Mouse (Mus musculus) frontal cortex, postnatal 25 days (tissue): ENCODE data around the gene Prickle2.

Experiments used
- DNase-seq, 2 experiments: peaks; one replicate each; pipeline ENCODE4 v3.0.0; 2022; ENCODE audit warnings: low spot score in 2 of 2

The Prickle2 gene

DNA sequence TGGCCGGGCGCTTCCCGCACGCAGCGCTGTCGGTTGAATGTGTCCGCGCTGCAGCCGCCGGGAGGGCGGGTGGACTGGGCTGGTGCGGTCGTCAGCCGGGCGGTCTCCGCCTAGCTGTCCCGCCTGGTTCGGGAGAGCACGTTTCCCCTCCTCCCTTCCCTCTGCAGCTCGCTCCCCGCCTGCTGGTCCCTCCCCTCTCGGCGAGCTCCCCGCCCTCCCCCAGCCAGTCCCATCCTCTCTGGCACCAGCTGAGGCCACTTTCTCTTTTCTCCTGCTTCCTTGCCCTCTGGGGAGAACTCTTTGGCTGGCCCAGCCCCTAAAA, at the start of gene Prickle2:
Gene Prickle2 (minus strand): TSS at position 11 of the 322 bp plus-strand sequence.
- DNase-seq, result peak; percentile 22 to 28

DNA sequence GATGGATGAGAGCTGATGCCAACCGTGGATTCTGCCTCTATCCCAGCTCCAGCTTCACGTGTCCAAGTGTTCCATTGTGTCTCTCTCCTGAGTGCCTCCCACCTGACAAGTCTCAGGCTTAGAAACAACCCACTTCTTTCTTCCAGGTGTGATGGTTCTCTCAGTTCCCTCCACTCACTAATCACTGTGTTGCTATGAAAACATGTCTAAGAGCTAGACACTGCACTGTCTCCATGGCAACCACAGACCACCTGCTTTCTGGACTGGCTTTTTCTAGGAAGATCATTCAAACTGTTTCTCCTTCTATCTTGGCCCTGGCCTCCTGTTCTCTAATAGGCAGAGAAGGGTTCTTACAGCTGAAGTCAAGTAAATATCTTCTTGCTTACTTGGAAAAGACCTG, 46.8 kb upstream of the Prickle2 start:
- DNase-seq, result no peak

DNA sequence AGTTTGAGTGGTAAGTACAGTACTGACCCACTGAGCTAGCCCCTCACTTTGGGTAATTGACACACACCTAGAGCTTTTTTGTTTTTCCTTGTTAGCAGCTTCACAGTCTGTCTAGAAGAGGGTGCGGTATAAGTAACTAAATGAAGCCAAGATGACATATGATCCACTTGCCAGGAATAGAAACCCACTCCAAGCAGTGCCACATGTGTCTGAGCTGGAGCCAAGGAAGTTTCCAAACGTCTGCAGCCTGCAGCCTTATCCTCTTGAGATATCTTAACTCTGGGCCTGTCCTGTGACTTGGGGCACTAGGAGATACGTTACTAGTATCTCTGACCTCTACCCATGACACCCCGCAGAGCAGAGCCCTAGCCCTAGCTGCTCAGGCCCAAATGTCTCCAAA, 43.5 kb upstream of the Prickle2 start:
- no peak for DNase-seq

DNA sequence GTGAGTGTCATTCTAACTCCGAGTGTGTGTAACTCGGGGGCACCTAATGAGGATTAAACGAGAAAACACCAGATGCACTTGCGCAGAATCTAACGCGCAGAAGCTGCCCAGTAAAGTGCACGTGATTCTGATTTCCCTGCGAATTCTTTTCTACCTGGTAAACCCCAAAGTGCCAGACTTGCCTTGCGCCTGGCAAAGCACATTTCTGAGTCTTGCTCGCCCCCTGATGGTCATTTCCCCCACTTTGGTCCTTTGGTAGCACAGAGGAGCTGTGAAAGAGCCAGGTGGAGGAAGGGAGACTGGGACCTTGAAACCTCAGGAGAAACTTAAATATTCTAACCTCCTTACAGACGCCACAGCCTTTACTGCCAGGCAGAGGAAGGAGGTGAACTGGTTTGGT, 37.6 kb upstream of the Prickle2 start:
- peak; percentile 78 to 79 for DNase-seq

DNA sequence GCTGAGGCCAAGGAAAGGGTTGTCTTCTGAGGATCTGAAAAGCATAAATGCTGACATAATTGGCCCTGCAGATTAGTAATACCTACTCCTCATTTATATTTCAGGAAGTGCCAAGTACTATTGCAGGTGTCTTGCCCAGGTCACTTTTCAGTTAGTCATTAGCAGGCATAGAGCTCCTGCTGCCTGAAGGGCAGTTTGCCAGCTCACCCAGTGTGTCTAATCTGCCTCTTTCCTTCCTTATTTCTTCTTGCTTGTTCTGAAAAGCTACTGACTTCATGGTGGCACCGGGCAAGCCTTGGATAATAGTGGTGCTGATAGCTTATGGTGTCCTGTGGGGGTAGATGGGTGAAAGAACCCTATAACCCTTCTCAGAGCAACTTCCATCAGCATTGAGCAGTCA, 31.2 kb upstream of the Prickle2 start:
- no peak for DNase-seq

DNA sequence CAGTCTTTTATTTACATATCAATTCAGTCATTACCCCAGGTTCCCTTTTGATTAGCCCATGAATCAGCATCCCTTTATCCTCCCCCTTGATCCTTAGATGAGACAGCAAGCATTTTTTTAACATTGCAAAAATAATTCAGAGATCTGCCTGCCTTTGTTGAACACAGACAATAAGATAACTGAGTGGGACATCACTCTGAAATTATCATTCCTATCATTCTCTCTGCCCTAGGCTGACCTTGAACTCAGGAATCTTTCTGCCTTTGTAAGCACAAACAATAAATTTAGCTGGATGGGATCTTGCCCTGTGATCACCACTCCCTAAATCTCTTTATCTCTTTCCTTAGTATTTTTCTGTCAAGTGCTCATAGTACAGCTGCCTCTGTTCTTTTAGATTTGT, 27.7 kb upstream of the Prickle2 start:
- no peak for DNase-seq

DNA sequence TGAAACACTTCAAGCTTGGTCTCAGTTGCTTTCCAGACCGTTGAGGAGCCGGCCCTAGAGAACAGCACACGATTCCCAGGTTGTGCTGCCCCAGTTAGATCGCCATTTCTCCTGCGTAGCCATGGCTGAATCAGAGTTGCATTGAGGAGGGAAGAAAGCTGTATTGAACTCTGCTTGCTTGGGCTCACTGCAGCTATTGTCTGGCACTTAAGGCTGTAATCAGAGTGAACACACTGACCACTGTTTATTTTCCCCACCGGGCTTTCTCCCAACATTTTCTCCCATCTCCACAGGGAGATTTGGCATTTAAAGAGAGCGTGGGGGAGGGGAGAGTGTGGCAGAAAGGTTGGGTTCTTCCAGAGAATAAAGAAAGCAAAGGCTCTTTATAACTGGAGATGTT, 22.6 kb upstream of the Prickle2 start:
- no peak for DNase-seq

DNA sequence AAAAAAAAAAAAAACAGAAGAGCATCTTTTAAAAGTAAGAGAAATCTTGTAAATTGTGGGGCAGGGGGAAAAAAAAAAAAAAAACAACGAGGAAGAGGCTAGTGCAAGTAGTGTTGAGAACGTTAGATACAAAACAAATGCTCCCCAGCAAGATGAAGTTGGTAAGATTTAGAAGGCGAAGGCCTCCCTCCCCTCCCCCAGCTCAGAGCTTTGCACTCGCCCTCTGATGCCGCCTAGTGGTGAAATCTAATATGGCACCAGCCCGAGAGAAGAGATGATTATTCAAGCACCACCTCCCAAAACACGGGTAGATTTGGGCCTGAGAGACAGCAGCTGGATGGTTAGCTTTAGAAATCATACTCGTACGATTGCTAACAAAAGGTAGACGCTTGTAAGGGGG, 22.1 kb upstream of the Prickle2 start:
- DNase-seq, result peak; percentile 89 to 93

DNA sequence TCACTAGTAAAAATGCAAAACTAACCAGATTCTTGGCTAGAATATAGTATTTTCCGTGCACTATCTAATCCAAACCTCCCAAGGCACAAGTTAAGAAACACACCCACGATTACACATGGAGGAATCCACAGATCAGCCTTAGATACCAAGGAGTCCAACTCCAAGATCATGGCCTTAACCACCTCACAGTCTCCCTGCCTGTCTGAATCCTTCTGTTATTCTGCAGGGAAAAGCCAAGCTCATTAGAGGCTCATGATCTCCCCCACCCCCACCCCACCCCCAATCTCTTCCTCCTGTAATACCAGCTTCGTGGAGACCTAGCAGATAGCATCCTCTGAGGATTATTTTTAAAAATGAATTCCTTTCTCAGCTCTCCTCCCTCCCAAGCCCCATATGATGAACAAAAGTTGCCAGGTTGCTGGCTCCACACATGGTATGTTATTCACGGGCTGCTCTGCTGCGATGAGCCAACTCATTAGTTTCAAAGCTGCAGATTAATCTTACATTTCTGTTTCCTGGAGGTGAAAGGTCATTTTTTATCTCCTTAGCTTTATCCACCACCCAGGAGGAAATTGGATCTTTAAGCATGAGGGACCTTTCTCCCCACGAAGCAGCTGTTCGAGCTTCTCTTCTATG, 21.5 kb upstream of the Prickle2 start:
- DNase-seq, result no peak

DNA sequence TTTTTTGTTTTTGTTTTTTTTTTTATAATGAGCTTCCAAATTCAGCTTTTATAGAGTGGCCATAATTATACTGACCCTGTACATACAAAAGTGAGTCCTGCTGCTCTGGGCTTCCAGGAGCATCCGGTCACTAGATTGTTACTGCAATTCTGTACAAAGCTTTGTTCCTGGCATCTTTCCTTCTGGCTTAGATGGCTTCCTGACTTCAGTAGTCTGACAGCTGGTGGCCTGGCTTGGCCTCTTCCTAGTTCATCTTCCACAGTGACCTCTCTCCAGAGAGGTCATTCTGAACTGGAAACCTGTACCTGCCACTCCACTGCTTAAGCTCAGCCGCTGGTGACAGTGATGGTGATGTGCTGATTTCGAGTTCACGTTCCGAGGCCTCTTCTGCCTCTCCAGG, 20.2 kb upstream of the Prickle2 start:
- no peak for DNase-seq

DNA sequence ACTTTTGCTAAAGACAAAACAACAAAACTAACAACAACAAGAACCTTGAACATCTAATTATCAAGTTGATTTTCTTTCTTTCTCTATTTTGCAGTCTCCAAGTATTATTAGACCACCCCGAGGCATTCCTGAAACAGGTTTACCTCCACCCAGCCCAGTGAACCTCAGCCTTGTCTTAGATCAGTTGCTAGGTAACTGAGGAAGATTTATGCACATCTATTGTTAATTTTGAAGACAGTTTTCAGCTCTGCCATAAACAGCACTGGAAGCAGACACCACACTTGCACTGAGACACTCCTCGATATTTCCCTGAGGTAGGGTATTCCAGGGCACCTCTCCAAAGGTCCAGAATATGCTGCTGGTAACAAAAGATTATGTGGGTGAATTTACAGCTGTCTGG, 18.4 kb upstream of the Prickle2 start:
- no peak for DNase-seq

DNA sequence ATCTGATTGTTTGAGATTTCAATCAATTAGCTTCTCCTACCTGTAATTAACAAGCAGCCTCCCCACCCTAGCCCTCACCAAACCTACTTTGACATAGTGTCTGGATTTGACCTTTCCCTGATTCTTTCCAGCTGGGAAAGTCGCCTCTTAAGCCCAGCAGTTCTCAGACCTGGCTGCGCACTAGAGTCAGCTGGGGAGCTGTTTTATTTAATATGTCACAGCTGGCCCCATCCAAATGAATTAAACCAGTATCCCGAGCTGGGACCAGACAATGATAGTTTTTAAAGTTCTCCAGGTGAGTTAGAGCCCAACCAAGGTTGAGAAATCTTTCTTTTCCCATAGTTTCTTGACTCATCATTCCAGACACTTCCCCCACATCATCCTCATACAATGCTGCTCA, 9.9 kb upstream of the Prickle2 start:
- no peak for DNase-seq

DNA sequence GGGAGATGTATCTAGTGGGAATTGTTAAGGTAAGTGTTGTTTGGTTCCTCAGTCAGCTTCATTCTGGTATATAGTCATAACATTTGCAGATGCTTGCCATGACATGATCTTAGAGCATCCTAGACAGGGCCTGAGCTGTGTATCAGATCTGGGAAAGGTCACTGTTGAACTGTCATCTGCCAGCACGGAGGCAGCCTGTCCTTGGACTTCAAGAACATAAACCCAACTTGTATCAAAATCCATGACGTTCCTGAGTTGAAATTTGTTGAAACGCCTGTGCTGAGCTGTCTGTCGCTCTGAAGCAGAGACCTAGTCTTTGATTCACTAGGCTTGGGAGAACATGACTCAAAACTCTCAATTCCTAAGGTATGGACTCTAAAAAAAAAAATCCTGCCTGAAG, 8.8 kb upstream of the Prickle2 start:
- DNase-seq, result no peak

DNA sequence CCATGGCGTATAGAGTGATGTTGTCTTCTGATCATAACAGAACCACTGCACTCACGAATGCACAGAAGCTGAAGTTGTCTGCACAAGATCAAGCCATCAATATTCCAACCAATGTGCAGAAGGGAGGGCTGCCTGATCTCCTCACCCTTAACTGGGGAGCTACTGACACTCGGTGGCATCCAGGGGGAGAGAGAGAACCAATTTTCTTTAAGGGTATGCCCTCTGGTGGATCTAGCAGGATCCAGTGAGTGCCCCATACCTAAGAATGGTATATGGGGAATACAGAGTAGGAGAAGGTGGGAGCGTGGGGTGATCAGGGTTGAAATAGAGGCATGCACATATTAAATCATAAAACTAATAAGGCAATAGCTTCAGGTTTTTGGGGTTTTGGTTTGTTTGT, 2.2 kb upstream of the Prickle2 start:
- no peak for DNase-seq

DNA sequence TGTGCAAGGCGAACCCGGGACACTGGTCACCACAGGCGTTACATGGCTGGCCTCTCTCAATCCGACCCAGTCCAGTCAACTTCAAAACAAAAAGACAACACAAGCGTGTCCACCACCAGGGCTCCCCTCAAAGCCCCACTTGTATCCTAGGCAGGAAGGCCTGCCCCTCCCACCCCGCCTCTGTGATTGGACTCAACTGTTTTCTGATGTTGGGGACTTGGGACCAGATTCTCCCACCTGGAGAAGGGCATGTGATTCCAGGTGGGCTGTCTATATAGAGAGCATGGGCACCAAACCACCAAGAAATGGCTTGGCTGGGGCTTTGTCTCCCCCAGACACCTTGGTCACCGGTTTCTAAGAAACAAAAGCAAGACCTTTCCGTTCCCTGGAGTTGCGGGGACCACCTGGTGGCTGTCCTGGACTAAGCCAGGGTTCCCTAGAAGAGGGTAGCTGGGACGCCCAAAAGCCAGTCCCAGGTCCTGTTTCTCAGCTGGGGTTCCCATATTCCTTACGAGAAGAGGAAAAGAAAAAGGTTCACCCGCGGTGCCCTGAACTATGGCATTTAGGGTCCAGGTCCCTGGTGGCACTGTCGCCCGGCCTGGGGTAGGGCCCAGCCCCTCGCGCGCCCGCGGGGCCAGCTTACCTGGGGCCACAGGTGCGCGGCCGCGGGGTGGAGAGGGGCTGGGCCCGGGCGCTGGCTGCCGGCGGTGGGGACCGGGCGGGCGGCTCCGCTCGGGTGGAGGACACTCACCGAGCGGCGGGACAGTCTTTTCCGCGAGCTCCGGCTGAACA, 406 bp downstream of the Prickle2 start:
- DNase-seq, result no peak

DNA sequence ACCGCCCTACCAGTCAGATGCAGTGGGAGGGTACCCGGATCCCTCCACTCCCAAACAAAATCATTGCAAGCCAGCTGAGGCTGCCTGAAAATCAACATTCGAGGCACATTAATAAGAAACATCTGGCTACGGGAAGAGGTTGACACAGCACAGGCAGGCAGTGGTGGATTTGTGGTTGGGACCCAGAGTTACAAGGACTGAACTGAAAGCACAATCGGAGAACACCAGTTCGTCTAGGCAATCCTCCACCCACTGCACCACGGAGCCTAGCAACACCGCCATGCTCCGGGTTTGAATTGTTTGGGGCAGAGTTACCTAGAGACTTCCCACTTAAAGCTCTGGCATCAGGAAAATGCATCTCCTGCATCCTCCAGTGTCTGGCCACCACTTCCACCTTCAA, 1.1 kb downstream of the Prickle2 start:
- DNase-seq, result no peak

DNA sequence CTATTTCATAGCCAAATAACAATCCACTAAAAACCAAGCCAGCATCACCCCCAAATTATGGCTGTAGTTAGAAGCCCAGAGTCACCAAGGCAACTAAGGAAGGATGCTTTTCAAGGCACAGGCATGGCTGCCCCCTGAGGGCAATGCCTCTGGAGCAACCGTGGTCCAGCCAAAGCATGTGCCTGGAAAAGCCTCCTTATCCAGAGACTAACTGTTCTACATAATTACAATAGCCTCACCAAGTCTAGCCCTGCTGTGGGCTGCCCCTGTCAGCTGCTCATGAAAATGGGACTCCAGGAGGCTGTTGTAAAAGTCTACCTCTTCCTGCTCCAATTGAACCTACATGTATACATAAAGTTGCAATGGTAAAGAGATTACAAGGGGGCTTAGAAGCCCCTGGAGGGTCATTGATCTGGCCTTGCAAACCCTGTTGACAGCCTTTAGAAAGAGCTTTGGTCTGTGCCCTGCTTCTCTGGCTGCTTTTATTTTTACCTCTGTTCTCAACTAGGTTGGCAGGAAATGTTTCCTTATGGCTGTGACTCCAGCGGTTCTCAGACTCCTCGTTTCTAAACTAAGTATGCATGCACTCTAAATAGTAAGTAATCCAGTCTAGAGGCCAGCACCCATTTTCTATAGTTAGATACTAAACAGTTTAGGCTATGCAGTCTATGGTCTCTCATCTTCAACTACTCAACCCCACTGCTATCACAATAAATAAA, 6.3 kb downstream of the Prickle2 start:
- DNase-seq, result no peak

DNA sequence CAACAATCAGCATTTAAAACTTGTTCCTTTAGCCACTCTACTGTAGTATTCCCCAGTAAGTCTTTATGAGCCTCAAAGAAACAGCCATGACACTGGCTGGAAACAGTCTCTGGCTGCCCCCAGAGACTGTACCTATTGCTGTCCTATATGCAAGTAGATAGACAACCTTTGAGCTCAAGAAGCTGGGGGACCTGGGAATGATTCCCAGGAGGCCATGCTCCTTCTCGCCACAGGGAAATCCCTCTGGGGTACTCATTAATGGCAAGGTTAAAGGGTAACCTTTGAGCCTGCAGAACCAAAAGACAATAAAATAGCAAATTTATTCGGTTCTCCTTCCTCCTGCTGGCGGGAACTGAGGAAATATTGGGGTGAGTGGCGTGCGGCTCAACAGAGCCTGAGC, 8.1 kb downstream of the Prickle2 start:
- no peak for DNase-seq

DNA sequence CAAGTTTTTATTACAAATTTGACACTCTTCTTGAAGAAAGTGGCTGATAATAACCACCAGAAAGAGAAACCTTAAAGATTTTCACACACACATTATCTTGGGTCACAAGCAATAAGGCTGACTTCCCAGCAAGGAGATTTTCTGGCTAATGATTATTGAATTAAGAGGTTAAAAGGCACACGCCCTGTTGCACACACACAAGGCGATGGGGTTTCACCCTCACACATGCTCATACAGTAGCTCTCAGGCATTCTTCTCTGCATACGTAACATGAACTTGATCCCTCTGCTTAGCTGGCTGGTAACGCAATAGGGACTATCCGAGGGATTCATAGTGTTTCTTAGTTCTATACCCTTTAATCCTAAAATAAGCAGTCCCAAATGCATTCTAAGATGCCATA, 18.6 kb downstream of the Prickle2 start:
- DNase-seq, result no peak

DNA sequence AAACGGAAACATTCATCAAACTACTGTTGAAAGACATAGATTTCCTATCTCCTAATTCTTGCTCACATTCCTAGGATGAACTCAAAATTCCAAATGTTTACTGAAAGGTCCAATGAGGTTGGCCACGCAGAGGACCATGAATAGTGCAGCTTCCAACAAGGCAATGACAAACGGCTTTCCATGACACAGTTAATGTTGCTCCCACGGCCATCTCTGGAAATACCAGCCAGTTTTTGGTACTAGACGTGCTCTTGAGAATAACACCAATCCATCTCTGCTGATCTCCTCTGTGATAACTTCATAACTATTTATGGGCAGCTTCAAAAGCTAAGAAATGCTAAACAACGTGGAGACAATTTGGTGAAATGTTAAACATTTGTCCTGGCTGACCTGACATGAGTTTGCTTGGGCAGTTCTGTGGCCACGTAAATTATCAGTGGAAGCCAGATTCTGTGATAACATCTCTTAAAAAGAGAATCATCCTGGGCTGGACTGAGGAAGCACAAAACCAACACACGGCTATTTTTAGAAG, 31.5 kb downstream of the Prickle2 start:
- no peak for DNase-seq

DNA sequence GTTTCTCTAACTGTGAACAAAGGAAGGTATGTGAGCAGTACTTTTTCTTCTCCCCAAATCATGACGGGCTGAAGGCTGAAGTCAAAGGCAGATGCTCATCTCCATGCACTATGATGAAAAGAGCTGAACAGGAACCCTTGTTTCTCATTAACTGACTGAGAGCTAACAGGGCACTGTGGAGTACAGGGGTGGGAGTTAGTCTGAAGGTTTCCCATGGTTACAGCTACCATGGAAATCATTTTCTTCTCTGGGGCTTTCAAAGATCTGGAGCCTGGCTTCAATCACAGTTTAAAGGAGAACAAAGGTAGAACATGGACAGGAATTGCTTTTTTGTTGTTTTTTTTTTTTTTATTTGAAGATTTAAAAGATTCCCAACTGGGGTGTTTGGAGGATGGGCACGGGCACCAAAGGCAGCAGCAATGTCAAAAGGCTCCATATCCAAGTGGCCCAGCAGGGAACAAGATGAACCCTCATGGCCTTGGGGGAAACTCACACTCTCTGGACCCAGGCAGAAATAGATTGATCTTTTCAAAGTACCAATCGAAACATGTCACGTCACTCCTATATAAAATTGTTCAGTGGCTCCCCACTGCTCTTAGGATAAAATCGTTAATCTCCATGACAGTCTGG, 35.3 kb downstream of the Prickle2 start:
- DNase-seq, result no peak

DNA sequence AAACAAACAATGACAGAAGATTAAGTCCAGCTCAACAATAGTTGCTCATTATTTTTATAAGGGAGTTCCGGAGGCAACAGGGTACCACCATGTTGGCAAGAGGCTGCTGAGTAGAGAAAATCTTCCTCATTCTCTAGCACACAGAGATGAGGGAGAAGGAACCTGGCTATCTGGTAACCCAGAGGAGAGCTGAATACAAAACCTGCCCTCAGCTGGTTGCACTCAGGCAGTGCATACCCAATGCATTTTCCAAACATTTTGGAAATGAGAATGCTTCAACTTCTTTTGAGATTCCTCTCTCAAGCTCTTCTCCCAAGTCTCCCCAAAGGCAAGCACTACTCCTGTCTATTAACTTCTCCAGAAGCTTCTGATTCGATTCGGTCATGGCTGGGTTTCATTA, 36.3 kb downstream of the Prickle2 start:
- no peak for DNase-seq
